Mouse (Mus musculus) adrenal gland, adult 2 months (tissue): ENCODE data around the gene Lrrfip1. TPM values are rescaled to one million over a fixed set of nuclear protein-coding genes. Genes with fewer than 3 reads are reported as not detected.

Experiments used
- DNase-seq: peaks from one replicate; pipeline ENCODE4 v3.0.0; 2021
- polyA plus RNA-seq: library from polyadenylated mRNA; depleted of rRNA; stranded (reverse); fragments of >200 nt; gene quantifications from 2 replicates; pipeline ENCODE4 v1.2.3, GENCODE M21; 2012; rRNA removed
- total RNA-seq, 2 experiments: library from RNA; stranded (reverse); gene quantifications; 2 replicates each; pipeline ENCODE4 v1.2.3; 2021

The Lrrfip1 gene
- total and polyA plus RNA-seq, 3 experiments, result 9.4 to 63.4 (median 63.2) TPM

GRCm38 (mm10) chr1:91137036-91137435 lies 138.5 kb downstream of the Lrrfip1 start:
- no peak for DNase-seq

GRCm38 (mm10) chr1:91144813-91145212 lies 146.3 kb downstream of the Lrrfip1 start, which contains the start of gene Rbm44:
TSS of gene Rbm44 (plus strand) at chr1:91145089.
- no peak for DNase-seq

- DNase-seq, result no peak
These were observed 153.0 kb downstream of the Lrrfip1 start for GRCm38 (mm10) chr1:91151509-91151908.

- no peak for DNase-seq
These were observed 168.3 kb downstream of the Lrrfip1 start for GRCm38 (mm10) chr1:91166798-91167197.

- no peak for DNase-seq
These were observed 170.6 kb downstream of the Lrrfip1 start for GRCm38 (mm10) chr1:91169157-91169556.

- DNase-seq, result no peak
These were observed 176.3 kb downstream of the Lrrfip1 start for GRCm38 (mm10) chr1:91174796-91175195.

- no peak for DNase-seq
These were observed 177.5 kb downstream of the Lrrfip1 start for GRCm38 (mm10) chr1:91176026-91176425.

- no peak for DNase-seq
These were observed 178.3 kb downstream of the Lrrfip1 start for GRCm38 (mm10) chr1:91176871-91177270.

Other genes with a start within 250 kb of the Lrrfip1 start
- 10 to 100 TPM; 19.8 to 29.9 TPM for gene Col6a3, start 154.8 kb upstream of the Lrrfip1 start, total RNA-seq
- 10.6 and 12.3 TPM in 2 replicates for gene Col6a3, start 154.8 kb upstream of the Lrrfip1 start, polyA plus RNA-seq
- 1 to 10 TPM; 2.9 to 3.1 TPM for gene Mlph, start 83.7 kb upstream of the Lrrfip1 start, total RNA-seq
- gene Mlph, start 83.7 kb upstream of the Lrrfip1 start, polyA plus RNA-seq, result 0.68 and 1.1 TPM in 2 replicates
- not detected for gene Prlh, start 45.6 kb upstream of the Lrrfip1 start, total RNA-seq
- gene Prlh, start 45.6 kb upstream of the Lrrfip1 start, polyA plus RNA-seq, result not detected in 2 replicates
- under 1 TPM in 1 of 2 experiments, not detected in 1; 0.31 TPM for gene Rab17, start 29.1 kb upstream of the Lrrfip1 start, total RNA-seq
- gene Rab17, start 29.1 kb upstream of the Lrrfip1 start, polyA plus RNA-seq, result 0.13 TPM in 1 of 2 replicates, not detected in the other
- not detected for gene Rbm44, start 146.4 kb downstream of the Lrrfip1 start, total RNA-seq
- gene Rbm44, start 146.4 kb downstream of the Lrrfip1 start, polyA plus RNA-seq, result not detected in 2 replicates
- gene Ramp1, start 181.1 kb downstream of the Lrrfip1 start, total RNA-seq, result 10 to 100 TPM in 1 of 2 experiments, 1 to 10 TPM in 1; 8.0 to 10.7 TPM
- gene Ramp1, start 181.1 kb downstream of the Lrrfip1 start, polyA plus RNA-seq, result 19.9 and 26.5 TPM in 2 replicates